Mouse (Mus musculus): ENCODE results near the gene Smpx. TPM values are rescaled to one million over a fixed set of nuclear protein-coding genes. Genes with fewer than 3 reads are reported as not detected.

Gene Smpx
- total RNA-seq (2021): 100 to 1,000 TPM; 460 to 475 TPM

DNA sequence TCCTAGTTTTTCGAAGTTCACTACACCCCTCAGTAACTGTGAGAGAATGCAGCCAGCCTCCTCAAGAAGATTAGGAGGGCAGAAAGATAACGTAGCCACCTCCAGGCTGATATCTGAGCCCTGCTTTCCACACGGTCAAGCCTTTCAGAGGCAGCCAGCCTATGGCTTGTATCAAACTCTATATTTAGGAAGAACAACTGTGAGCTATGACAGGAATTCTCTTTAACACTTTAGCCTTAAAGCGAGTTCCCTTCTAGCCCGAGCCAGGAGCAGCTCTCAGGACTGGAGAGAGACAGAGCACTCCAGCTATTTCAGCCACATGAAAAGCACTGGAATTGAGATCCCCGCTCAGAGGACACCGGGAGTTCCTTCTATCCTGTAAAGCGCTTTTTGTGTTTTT is at the start of gene Smpx:
Gene Smpx (plus strand): TSS at position 49 of the 400 bp plus-strand sequence.
- DNase-seq: peak; percentile 32

GRCm38 (mm10) chrX:157655047-157655446 is 43.7 kb upstream of the Smpx start:
- no peak for DNase-seq

DNA sequence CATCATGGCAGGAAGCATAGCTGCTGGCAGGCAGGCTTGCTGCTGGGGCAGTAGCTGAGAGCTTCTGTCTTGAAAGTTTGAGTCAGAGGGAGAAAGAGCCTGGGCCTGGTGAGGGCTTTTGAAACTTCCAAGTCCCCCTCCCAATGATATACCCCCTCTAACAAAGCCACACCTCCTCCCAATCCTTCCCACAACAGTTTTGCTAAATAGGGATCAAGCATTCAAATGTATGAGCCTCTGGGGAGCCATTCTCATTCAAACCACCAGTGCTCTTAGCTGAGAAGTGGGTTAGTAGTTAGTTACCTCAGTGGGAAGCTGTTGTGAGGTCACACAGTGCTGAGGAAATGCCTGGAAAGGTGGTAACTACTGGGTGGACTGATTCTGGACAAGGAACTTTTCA is 41.4 kb upstream of the Smpx start:
- DNase-seq: no peak

- no peak for DNase-seq
Measured at GRCm38 (mm10) chrX:157671820-157672219, 26.9 kb upstream of the Smpx start.

DNA sequence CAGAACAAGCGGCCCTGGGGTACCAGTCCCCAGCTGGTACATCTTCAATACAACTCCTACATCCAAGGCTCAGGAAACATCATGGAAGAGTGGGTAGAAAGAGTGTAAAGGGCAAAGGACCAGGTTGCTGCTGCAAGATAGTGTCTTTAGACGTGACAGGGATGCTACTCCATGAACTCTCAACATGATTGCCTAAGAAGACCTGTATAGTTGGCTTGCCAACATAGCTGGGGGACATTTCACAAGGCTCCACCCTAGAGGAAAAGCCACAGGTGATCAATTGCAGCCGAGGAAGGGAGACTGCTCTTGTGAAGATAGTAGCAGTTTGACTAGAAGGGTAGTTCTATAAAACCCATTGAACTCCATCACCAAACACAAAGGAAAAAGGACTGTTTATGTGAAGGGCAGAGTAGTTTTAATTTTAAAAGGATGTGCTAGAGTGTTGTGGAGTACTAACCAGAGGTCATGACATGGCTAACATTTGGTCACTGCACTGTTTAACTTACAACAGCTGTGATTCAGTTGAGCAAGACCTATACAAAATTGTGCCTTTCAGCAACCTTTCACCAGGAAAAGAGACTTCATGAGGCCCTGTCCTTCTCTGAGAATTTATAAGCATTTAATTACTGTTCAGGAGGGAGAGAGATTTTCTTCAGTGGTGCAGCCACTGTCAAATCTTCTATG is 23.9 kb upstream of the Smpx start:
- DNase-seq: no peak

DNA sequence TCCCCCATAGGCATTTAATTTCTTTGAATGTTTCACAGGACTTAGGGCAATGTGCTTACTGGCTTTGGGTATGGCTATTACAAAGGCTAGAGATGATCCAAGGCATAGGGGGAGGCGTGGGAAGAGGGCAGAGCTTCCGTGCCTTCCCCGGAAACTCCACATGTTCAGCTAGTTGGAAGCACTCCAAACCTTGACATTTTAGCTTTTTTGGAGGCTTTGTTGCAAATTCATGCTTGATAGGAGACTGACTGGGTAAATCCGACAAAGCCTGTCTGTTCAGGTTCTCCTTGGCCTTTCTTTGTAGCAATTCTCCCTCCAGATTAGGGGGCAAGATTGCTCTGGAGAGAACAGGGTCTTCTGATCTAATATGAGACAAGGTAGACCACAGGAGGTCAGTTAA is 7.5 kb upstream of the Smpx start:
- no peak for DNase-seq

- no peak for DNase-seq
Measured at GRCm38 (mm10) chrX:157697591-157698135, 1.0 kb upstream of the Smpx start.

- DNase-seq: no peak
Measured at GRCm38 (mm10) chrX:157707236-157707635, 8.5 kb downstream of the Smpx start.

DNA sequence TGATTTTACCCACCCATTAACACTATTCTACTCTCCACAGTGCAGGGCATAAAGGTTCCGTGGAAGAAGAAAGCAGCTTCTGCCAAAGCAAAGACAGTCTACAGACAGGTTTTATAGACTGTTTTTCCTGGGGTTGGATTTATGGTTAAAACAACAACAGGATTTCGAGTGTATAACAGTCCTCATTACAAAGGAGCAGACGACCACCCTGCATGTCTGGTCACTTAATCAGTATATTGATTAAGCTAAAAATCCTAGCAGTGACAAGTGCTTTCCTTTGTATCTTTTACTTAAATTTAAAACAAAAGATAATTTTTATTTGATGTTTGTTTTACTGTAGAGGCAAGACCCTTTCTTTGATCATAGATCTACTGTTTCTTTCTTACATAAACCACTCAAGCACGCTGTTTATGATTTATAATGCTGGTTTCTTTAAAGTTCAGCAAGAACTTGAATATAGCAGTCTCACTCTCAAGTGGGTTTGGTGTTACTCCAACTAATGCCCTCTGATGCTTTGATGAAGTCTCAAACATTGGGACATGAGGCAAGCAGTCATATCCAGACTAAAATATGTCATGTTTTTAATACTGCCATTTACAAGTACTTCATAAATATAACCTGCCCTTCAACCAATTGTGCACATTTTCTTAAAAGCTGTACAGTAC is 10.0 kb downstream of the Smpx start:
- DNase-seq: no peak

GRCm38 (mm10) chrX:157719907-157720306 is 21.2 kb downstream of the Smpx start:
- no peak for DNase-seq

DNA sequence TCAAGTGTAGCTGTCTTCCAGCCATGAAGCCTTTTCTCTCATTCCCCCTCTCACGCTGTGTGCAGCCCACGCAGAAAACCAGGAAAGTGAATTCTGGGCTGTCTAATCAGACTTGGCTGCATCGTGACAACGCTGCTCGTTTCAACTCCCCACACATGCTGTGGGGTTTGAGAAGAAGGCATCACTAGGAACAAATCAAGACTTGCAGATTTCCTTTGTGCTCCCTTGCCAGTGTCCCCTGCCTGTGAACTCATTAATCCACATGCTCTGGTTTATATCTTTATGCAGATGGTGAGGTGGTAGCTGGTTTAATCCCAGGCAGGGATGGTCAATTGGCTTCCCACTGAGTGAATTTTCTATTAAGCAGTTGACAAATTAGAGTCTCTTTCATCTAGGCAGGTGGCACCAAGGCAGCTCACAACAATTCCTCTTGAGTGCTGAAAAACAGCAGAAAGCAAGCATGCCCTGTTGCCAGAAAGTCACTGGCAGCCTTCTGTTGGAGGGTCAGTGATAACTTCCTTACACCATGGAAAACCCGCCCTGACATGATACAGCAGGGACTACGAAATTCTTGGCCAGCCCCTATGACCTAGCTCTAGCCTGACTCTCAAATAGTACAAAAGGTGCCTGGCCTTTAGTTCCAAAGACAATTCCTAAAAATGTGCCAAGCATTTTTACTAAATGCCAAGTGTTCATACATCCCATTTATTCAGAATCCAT is 32.1 kb downstream of the Smpx start:
- DNase-seq: no peak

DNA sequence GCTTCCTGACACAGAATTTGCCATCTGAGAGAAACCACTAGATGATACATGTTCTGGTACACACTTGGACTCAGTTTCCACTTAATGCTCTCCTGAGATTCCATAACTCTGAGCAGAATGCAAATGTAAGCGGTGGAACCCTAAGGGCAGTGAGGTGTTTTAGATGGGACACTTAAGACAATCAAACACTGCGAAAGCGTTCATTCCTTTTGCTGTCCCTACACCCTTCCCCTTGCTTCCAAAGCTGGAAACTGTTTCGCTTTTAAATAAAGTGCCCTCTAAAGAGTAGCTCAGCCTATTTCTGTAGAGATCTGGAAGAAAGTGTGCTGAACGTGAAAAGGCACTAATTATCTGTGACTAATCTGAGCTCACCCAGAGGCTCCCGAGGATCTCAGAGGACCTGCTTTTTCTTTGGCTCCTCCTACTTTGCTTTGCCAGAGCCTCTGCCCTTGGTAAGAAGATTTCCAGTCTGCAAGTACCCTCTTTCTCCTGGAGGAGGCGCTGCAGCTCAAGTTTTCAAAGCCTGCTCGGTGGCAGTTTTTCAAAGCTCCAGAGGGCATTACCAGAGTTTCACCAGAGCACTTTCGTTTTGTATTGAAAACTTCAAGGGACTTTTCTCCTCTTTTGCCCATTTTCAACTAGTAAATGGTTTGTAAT is 33.1 kb downstream of the Smpx start:
- peak; percentile 76 for DNase-seq

DNA sequence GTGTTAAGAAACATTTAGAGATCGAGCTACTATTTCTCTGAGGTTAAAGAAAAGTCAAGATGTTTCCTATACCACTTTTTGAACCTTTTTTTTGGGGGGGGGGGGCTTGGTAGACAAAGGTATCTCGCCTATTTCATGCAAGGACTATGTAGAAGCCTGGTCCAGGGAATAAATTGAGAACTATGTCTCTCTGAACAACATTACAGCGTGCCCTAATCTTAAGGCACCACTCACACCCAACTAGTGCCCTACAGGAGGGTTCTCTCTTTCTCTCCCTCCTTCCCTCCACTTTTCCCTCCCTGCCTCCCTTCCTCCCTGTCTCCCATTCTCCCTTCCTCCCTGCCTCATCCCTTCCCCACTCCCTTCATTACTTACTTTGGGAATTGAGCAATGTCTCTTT is 33.6 kb downstream of the Smpx start:
- DNase-seq: no peak

- DNase-seq: no peak
Measured at GRCm38 (mm10) chrX:157733836-157734235, 35.1 kb downstream of the Smpx start.

- no peak for DNase-seq
Measured at GRCm38 (mm10) chrX:157734341-157734740, 35.6 kb downstream of the Smpx start.

GRCm38 (mm10) chrX:157747815-157748544 is 49.3 kb downstream of the Smpx start:
- peak; percentile 27 for DNase-seq

DNA sequence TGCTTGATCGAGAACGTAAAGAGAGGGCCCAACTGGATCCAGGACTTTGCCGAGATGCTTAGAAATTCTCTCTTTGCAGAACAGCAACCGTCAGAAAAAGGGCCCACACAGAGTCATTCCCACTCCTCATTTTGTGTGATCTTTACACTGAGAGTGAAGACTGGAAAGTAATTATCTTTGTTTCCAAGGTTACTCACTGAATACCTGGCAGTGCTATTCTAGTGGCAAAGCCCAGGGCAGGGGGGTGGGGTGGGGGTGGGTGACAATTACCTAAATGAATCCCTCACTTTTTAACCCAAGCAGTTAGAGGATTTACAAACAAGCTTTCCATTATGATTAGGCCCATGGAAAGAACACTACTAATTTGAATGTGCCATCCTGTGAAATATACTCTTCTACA is 55.8 kb downstream of the Smpx start:
- DNase-seq: no peak

DNA sequence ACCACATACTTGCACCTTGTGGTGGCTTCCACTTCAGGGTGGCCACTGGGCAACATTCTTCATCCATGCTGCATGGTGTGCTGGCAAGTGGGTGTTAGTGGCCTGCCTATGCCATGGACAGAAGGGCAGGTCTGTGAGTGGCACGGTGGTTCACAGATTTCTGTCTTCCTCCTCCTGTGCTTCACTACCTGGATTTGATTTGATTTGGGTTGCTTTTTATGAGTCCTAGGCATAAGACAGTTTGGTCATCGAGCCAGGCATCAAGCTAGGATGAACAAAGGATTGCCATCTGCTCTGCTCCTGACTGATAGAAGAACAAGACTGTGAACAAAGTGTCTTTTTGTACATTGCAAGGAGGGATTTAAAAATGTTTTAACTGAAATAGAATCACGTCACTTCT is 63.8 kb downstream of the Smpx start:
- DNase-seq: no peak

DNA sequence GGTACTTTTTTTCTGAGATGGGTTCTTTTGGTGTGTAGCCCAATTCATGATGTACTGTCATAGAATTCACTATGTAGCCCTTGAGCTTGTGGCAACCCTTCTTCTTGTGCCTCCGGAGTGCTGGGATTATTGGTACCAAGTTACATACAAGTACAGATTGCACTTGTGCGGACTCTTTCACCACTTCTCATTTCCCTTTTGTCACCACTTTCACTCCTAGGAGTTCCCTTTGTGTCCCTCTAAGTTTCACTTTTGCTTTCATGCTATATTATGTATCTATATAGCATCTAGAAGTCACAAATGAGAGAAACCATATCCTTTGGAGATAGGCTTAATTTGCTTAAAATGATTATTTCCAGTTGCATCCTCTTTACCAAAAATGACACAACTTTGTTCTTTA is 103.0 kb downstream of the Smpx start:
- DNase-seq: no peak
